Mouse (Mus musculus) urinary bladder, postnatal 36 days (tissue): ENCODE measurements around the gene Olfr1322.

Experiments
- DNase-seq, 2 experiments: peaks; one replicate each; pipeline ENCODE4 v3.0.0; 2022; ENCODE audit warnings: low spot score in 2 of 2, mixed read lengths in 1 of 2

Gene Olfr1322

GRCm38 (mm10) chrX:49891383-49891782 lies at the start of gene Olfr1322:
Gene Olfr1322, minus strand, starts transcription at chrX:49891483.
- no peak for DNase-seq

- DNase-seq = no peak
Observed at GRCm38 (mm10) chrX:49877651-49878349, 13.5 kb downstream of the Olfr1322 start.
